Mouse (Mus musculus): ENCODE results near the gene Zscan5b. TPM values are rescaled to one million over a fixed set of nuclear protein-coding genes. Genes with fewer than 3 reads are reported as not detected.
"Not testable (repeated sequence)": the region's sequence is repeated elsewhere in the genome, so short reads cannot be mapped to it uniquely, and the experiment has no call there.

The Zscan5b gene
- total RNA-seq (2018; cell fraction: chromatin; rRNA removed): not detected
- not detected for total RNA-seq (2018; cell fraction: cytosol; rRNA removed)
- not detected for total RNA-seq (2018; cell fraction: nucleus; rRNA removed)
- not detected in 3 replicates for polyA plus RNA-seq (2018)

- Histone ChIP-seq H3K27ac (no peak within 1 kb of the TSS), H3K4me3 (ENCODE audit: inconsistent target) (no peak within 1 kb of the TSS), H3K36me3 (ENCODE audit: inconsistent target) (no peaks in the 10 kb centered on the region), H3K79me2 (ENCODE audit: inconsistent target) (no peaks in the 10 kb centered on the region)
- WGBS (ENCODE audit: missing documents): 94% methylated on average over 12 of the region's 12 CpGs
These were observed at the start of gene Zscan5b for GRCm38 (mm10) chr7:6221978-6222377. Zscan5b (plus strand) TSS chr7:6222278.

GRCm38 (mm10) chr7:6172674-6173244 lies 49.3 kb upstream of the Zscan5b start:
- 0 out of 2 replicates have a peak, but pooled peaks cover 8% of the 10 kb centered on the region for H3K36me3 ChIP-seq (ENCODE audit: inconsistent target)
- H3K4me3 ChIP-seq (ENCODE audit: inconsistent target): peak overlapping the region; percentile 86
- 5% methylated on average over 27 of the region's 28 CpGs for WGBS (ENCODE audit: missing documents)
- peaks cover 32% of the 10 kb centered on the region for H3K79me2 ChIP-seq (ENCODE audit: inconsistent target)
- H3K27ac ChIP-seq: peak overlapping the region; percentile 74

- WGBS (ENCODE audit: missing documents): 88% methylated on average over 8 of the region's 8 CpGs
- no peak overlapping the region for H3K27ac ChIP-seq
- no peak overlapping the region for H3K4me3 ChIP-seq (ENCODE audit: inconsistent target)
These were observed 48.2 kb upstream of the Zscan5b start for GRCm38 (mm10) chr7:6173872-6174271.

GRCm38 (mm10) chr7:6174365-6174987 lies 47.6 kb upstream of the Zscan5b start:
- H3K27ac ChIP-seq; H3K36me3 ChIP-seq (ENCODE audit: inconsistent target); H3K4me3 ChIP-seq (ENCODE audit: inconsistent target): not testable (repeated sequence)
- H3K79me2 ChIP-seq (ENCODE audit: inconsistent target): peaks cover 32% of the 10 kb centered on the region
- WGBS (ENCODE audit: missing documents): 38% methylated on average over 9 of the region's 9 CpGs

More at GRCm38 (mm10) chr7:6173872-6174271, 48.2 kb upstream of the Zscan5b start:
- H3K79me2 ChIP-seq (ENCODE audit: inconsistent target): peaks cover 32% of the 10 kb centered on the region
- H3K36me3 ChIP-seq (ENCODE audit: inconsistent target): 0 out of 2 replicates have a peak, but pooled peaks cover 8% of the 10 kb centered on the region

- Histone ChIP-seq H3K27ac (no peak overlapping the region), H3K4me3 (ENCODE audit: inconsistent target) (no peak overlapping the region), H3K36me3 (ENCODE audit: inconsistent target) (0 out of 2 replicates have a peak, but pooled peaks cover 8% of the 10 kb centered on the region), H3K79me2 (ENCODE audit: inconsistent target) (peaks cover 17% of the 10 kb centered on the region)
These were observed 43.1 kb upstream of the Zscan5b start for GRCm38 (mm10) chr7:6179013-6179412.

- Histone ChIP-seq H3K27ac (no peak overlapping the region), H3K79me2 (ENCODE audit: inconsistent target) (no peaks in the 10 kb centered on the region), H3K36me3 (ENCODE audit: inconsistent target) (peaks cover 8% of the 10 kb centered on the region; the same call in 1 of the 2 replicates), H3K4me3 (ENCODE audit: inconsistent target) (no peak overlapping the region)
These were observed 39.2 kb upstream of the Zscan5b start for GRCm38 (mm10) chr7:6182882-6183281.

GRCm38 (mm10) chr7:6183802-6184201 lies 38.3 kb upstream of the Zscan5b start:
- Histone ChIP-seq H3K36me3 (ENCODE audit: inconsistent target) (peaks cover 17% of the 10 kb centered on the region; the same call in 1 of the 2 replicates), H3K4me3 (ENCODE audit: inconsistent target) (no peak overlapping the region), H3K27ac (no peak overlapping the region), H3K79me2 (ENCODE audit: inconsistent target) (no peaks in the 10 kb centered on the region)
- 93% methylated on average over 13 of the region's 19 CpGs for WGBS (ENCODE audit: missing documents)

- 94% methylated on average over 8 of the region's 8 CpGs for WGBS (ENCODE audit: missing documents)
- Histone ChIP-seq H3K36me3 (ENCODE audit: inconsistent target) (peaks cover 21% of the 10 kb centered on the region; the same call in 1 of the 2 replicates), H3K79me2 (ENCODE audit: inconsistent target) (no peaks in the 10 kb centered on the region), H3K4me3 (ENCODE audit: inconsistent target) (no peak overlapping the region), H3K27ac (no peak overlapping the region)
These were observed 37.6 kb upstream of the Zscan5b start for GRCm38 (mm10) chr7:6184521-6184920.

GRCm38 (mm10) chr7:6185391-6185790 lies 36.7 kb upstream of the Zscan5b start:
- Histone ChIP-seq H3K4me3 (ENCODE audit: inconsistent target) (no peak overlapping the region), H3K79me2 (ENCODE audit: inconsistent target) (no peaks in the 10 kb centered on the region), H3K27ac (no peak overlapping the region), H3K36me3 (ENCODE audit: inconsistent target) (peaks cover 24% of the 10 kb centered on the region; the same call in 1 of the 2 replicates)
- 50% methylated on average over 1 of the region's 1 CpGs for WGBS (ENCODE audit: missing documents)

GRCm38 (mm10) chr7:6186176-6186575 lies 35.9 kb upstream of the Zscan5b start:
- WGBS (ENCODE audit: missing documents): 96% methylated on average over 2 of the region's 2 CpGs
- H3K27ac ChIP-seq: no peak overlapping the region
- H3K36me3 ChIP-seq (ENCODE audit: inconsistent target): peaks cover 24% of the 10 kb centered on the region; the same call in 1 of the 2 replicates
- no peaks in the 10 kb centered on the region for H3K79me2 ChIP-seq (ENCODE audit: inconsistent target)
- H3K4me3 ChIP-seq (ENCODE audit: inconsistent target): no peak overlapping the region

GRCm38 (mm10) chr7:6186756-6187155 lies 35.3 kb upstream of the Zscan5b start:
- Histone ChIP-seq H3K4me3 (ENCODE audit: inconsistent target) (no peak overlapping the region), H3K27ac (no peak overlapping the region), H3K79me2 (ENCODE audit: inconsistent target) (no peaks in the 10 kb centered on the region), H3K36me3 (ENCODE audit: inconsistent target) (peaks cover 24% of the 10 kb centered on the region; the same call in 1 of the 2 replicates)
- 93% methylated on average over 2 of the region's 2 CpGs for WGBS (ENCODE audit: missing documents)

- no peaks in the 10 kb centered on the region for H3K79me2 ChIP-seq (ENCODE audit: inconsistent target)
- no peak overlapping the region for H3K4me3 ChIP-seq (ENCODE audit: inconsistent target)
- 91% methylated on average over 41 of the region's 45 CpGs for WGBS (ENCODE audit: missing documents)
- H3K36me3 ChIP-seq (ENCODE audit: inconsistent target): peaks cover 24% of the 10 kb centered on the region; the same call in 1 of the 2 replicates
- H3K27ac ChIP-seq: no peak overlapping the region
These were observed 32.5 kb upstream of the Zscan5b start for GRCm38 (mm10) chr7:6189542-6189941.

- Histone ChIP-seq H3K4me3 (ENCODE audit: inconsistent target) (no peak overlapping the region), H3K79me2 (ENCODE audit: inconsistent target) (no peaks in the 10 kb centered on the region), H3K36me3 (ENCODE audit: inconsistent target) (peaks cover 19% of the 10 kb centered on the region; the same call in 1 of the 2 replicates), H3K27ac (no peak overlapping the region)
- WGBS (ENCODE audit: missing documents): 32% methylated on average over 3 of the region's 3 CpGs
These were observed 30.7 kb upstream of the Zscan5b start for GRCm38 (mm10) chr7:6191376-6191775.

GRCm38 (mm10) chr7:6194129-6194528 lies 27.9 kb upstream of the Zscan5b start:
- Histone ChIP-seq H3K36me3 (ENCODE audit: inconsistent target) (peaks cover 4% of the 10 kb centered on the region; the same call in 1 of the 2 replicates), H3K79me2 (ENCODE audit: inconsistent target) (no peaks in the 10 kb centered on the region), H3K4me3 (ENCODE audit: inconsistent target) (no peak overlapping the region), H3K27ac (no peak overlapping the region)
- whole genome bisulfite sequencing (ENCODE audit: missing documents): 31% methylated on average over 5 of the region's 5 CpGs

GRCm38 (mm10) chr7:6195777-6196176 lies 26.3 kb upstream of the Zscan5b start:
- Histone ChIP-seq H3K27ac (no peak overlapping the region), H3K36me3 (ENCODE audit: inconsistent target) (no peaks in the 10 kb centered on the region), H3K4me3 (ENCODE audit: inconsistent target) (no peak overlapping the region), H3K79me2 (ENCODE audit: inconsistent target) (no peaks in the 10 kb centered on the region)
- WGBS (ENCODE audit: missing documents): 59% methylated on average over 2 of the region's 2 CpGs

Measured in macrophage (primary cell).